Mouse (Mus musculus): ENCODE results near the gene Olfr251. TPM values are rescaled to one million over a fixed set of nuclear protein-coding genes. Genes with fewer than 3 reads are reported as not detected.
"Not testable (repeated sequence)": the region's sequence is repeated elsewhere in the genome, so short reads cannot be mapped to it uniquely, and the experiment has no call there.

Gene Olfr251
- not detected in 2 replicates for polyA plus RNA-seq (2014; fragmentation: Nextera tagmentation; extraction: Ambion mirVana)

GRCm38 (mm10) chr9:38376786-38377185 is at the start of gene Olfr251:
Gene Olfr251, plus strand, starts transcription at chr9:38377086.
- Histone ChIP-seq H3K27me3 (ENCODE audit: control insufficient read depth, insufficient read depth, low read length) (no peaks in the 10 kb centered on the region), H3K4me3 (ENCODE audit: low read depth, low read length) (no peak within 1 kb of the TSS), H3K9ac (replicated peaks; ENCODE audit: low read depth, low read length) (no peak within 1 kb of the TSS), H3K4me2 (replicated peaks; ENCODE audit: low read depth, low read length) (no peak within 1 kb of the TSS), H3K4me1 (ENCODE audit: control insufficient read depth, insufficient read depth, low read length) (no peaks in the 10 kb centered on the region), H3K9me3 (ENCODE audit: control insufficient read depth, low read depth, low read length) (no peaks in the 10 kb centered on the region), H3K36me3 (ENCODE audit: control insufficient read depth, insufficient read depth, low read length) (no peaks in the 10 kb centered on the region), H3K27ac (ENCODE audit: low read length) (no peak within 1 kb of the TSS)
- ATAC-seq (ENCODE audit: insufficient number of reproducible peaks, insufficient read depth, low FRiP score, low read depth) = no peak
- 53% methylated on average over 2 of the region's 2 CpGs for WGBS

DNA sequence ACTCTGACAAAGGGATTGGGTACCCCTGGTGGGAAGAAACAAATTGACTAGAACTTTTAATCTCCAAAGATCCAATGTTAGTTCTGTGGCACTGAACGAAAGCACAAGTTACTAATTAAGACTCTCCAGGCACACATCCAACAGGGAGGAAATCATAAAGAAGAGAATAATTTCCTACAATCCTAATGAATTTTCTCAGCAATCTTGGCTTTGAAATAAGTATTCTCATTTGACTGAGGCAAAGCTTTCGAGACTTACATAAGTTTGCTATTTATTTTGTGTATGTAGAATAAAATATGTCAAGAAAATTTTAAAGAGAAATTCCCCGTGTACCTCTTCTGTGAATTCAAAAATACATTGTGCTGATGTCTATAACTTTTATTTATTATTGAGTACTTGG is 48.1 kb upstream of the Olfr251 start, which contains the start of gene Olfr25:
Gene Olfr25, plus strand, starts transcription at position 301 of the 400 bp plus-strand sequence.
- Histone ChIP-seq H3K4me1 (ENCODE audit: control insufficient read depth, insufficient read depth, low read length) (no peaks in the 10 kb centered on the region), H3K9me3 (ENCODE audit: control insufficient read depth, low read depth, low read length) (no peaks in the 10 kb centered on the region), H3K27me3 (ENCODE audit: control insufficient read depth, insufficient read depth, low read length) (no peaks in the 10 kb centered on the region), H3K27ac (ENCODE audit: low read length) (no peak within 1 kb of the TSS), H3K4me2 (replicated peaks; ENCODE audit: low read depth, low read length) (no peak within 1 kb of the TSS), H3K9ac (replicated peaks; ENCODE audit: low read depth, low read length) (no peak within 1 kb of the TSS), H3K36me3 (ENCODE audit: control insufficient read depth, insufficient read depth, low read length) (no peaks in the 10 kb centered on the region), H3K4me3 (ENCODE audit: low read depth, low read length) (no peak within 1 kb of the TSS)
- WGBS = 83% methylated on average over 3 of the region's 3 CpGs
- ATAC-seq (ENCODE audit: insufficient number of reproducible peaks, insufficient read depth, low FRiP score, low read depth) = no peak

- H3K4me1 ChIP-seq (ENCODE audit: control insufficient read depth, insufficient read depth, low read length) = no peaks in the 10 kb centered on the region
- H3K4me3 ChIP-seq (ENCODE audit: low read depth, low read length) = no peak within 1 kb of the TSS
- 96% methylated on average over 4 of the region's 4 CpGs for WGBS
- H3K36me3 ChIP-seq (ENCODE audit: control insufficient read depth, insufficient read depth, low read length) = no peaks in the 10 kb centered on the region
- H3K4me2 ChIP-seq (replicated peaks; ENCODE audit: low read depth, low read length) = no peak within 1 kb of the TSS
- H3K27me3 ChIP-seq (ENCODE audit: control insufficient read depth, insufficient read depth, low read length) = no peaks in the 10 kb centered on the region
- no peak within 1 kb of the TSS for H3K9ac ChIP-seq (replicated peaks; ENCODE audit: low read depth, low read length)
- no peak for ATAC-seq (ENCODE audit: insufficient number of reproducible peaks, insufficient read depth, low FRiP score, low read depth)
- no peak within 1 kb of the TSS for H3K27ac ChIP-seq (ENCODE audit: low read length)
- no peaks in the 10 kb centered on the region for H3K9me3 ChIP-seq (ENCODE audit: control insufficient read depth, low read depth, low read length)
Observed at GRCm38 (mm10) chr9:38348111-38348510, 28.8 kb upstream of the Olfr251 start, which contains the start of gene Olfr898. Gene Olfr898, plus strand, starts transcription at chr9:38348411.

GRCm38 (mm10) chr9:38366596-38366995 is 10.3 kb upstream of the Olfr251 start, which contains the start of gene Olfr250:
Gene Olfr250, plus strand, starts transcription at chr9:38366896.
- no peak for ATAC-seq (ENCODE audit: insufficient number of reproducible peaks, insufficient read depth, low FRiP score, low read depth)
- H3K9ac ChIP-seq (replicated peaks; ENCODE audit: low read depth, low read length) = no peak within 1 kb of the TSS
- WGBS = 94% methylated on average over 2 of the region's 2 CpGs

DNA sequence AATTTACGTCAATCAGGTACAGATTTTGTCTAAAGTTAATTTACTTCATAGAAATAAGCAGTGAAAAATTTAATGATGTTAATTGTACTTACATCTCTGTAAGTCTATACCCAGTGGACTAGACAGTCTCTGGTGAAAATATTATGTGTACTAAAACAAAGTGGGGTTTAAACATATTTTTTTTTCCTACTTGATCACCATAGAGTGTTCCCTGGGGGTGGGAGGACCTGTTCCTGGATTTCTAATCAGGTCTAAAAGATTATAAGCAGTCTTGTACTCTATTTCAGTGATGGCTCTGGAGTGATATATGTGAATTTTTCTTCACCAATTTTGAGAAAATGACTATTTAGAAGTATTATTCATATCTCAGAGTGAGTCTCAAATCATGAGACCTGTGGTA is 24.5 kb downstream of the Olfr251 start, which contains the start of gene Olfr147:
Gene Olfr147, plus strand, starts transcription at position 301 of the 400 bp plus-strand sequence.
- Histone ChIP-seq H3K4me3 (ENCODE audit: low read depth, low read length) (no peak within 1 kb of the TSS), H3K4me2 (replicated peaks; ENCODE audit: low read depth, low read length) (no peak within 1 kb of the TSS), H3K9me3 (ENCODE audit: control insufficient read depth, low read depth, low read length) (no peaks in the 10 kb centered on the region), H3K27me3 (ENCODE audit: control insufficient read depth, insufficient read depth, low read length) (no peaks in the 10 kb centered on the region), H3K27ac (ENCODE audit: low read length) (no peak within 1 kb of the TSS), H3K4me1 (ENCODE audit: control insufficient read depth, insufficient read depth, low read length) (no peaks in the 10 kb centered on the region), H3K36me3 (ENCODE audit: control insufficient read depth, insufficient read depth, low read length) (no peaks in the 10 kb centered on the region), H3K9ac (replicated peaks; ENCODE audit: low read depth, low read length) (no peak within 1 kb of the TSS)
- no peak for ATAC-seq (ENCODE audit: insufficient number of reproducible peaks, insufficient read depth, low FRiP score, low read depth)
- 76% methylated on average over 1 of the region's 1 CpGs for WGBS

More at GRCm38 (mm10) chr9:38366596-38366995, 10.3 kb upstream of the Olfr251 start, which contains the start of gene Olfr250:
- Histone ChIP-seq H3K4me2 (replicated peaks; ENCODE audit: low read depth, low read length) (no peak within 1 kb of the TSS), H3K4me3 (ENCODE audit: low read depth, low read length) (no peak within 1 kb of the TSS), H3K36me3 (ENCODE audit: control insufficient read depth, insufficient read depth, low read length) (no peaks in the 10 kb centered on the region), H3K9me3 (ENCODE audit: control insufficient read depth, low read depth, low read length) (no peaks in the 10 kb centered on the region), H3K27ac (ENCODE audit: low read length) (no peak within 1 kb of the TSS), H3K27me3 (ENCODE audit: control insufficient read depth, insufficient read depth, low read length) (no peaks in the 10 kb centered on the region), H3K4me1 (ENCODE audit: control insufficient read depth, insufficient read depth, low read length) (no peaks in the 10 kb centered on the region)

- H3K27me3 ChIP-seq (ENCODE audit: control insufficient read depth, insufficient read depth, low read length); H3K9me3 ChIP-seq (ENCODE audit: control insufficient read depth, low read depth, low read length); ATAC-seq (ENCODE audit: insufficient number of reproducible peaks, insufficient read depth, low FRiP score, low read depth); H3K4me2 ChIP-seq (replicated peaks; ENCODE audit: low read depth, low read length); H3K27ac ChIP-seq (ENCODE audit: low read length); H3K9ac ChIP-seq (replicated peaks; ENCODE audit: low read depth, low read length); H3K4me3 ChIP-seq (ENCODE audit: low read depth, low read length); H3K36me3 ChIP-seq (ENCODE audit: control insufficient read depth, insufficient read depth, low read length); H3K4me1 ChIP-seq (ENCODE audit: control insufficient read depth, insufficient read depth, low read length): not testable (repeated sequence)
- 86% methylated on average over 3 of the region's 3 CpGs for WGBS
Observed at GRCm38 (mm10) chr9:38407502-38407901, 30.6 kb downstream of the Olfr251 start.

DNA sequence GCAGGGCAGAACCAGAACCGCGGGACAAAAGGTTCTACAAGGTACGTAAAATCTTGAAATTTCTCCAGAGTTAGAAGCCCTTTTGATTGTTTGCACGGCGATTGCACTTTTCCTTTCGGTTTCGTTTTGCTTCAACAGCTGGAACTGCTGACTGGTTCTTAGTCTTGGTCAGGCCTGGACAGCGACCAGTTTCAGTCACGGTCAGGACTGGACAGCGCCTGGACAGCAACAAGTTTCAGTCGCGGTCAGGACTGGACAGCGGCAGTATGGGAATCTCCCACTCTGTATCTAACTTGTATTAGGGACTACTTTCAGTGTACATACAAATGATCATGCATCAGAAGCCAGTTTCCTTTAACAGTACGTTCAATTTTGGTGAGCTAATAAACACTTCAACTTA is 36.6 kb downstream of the Olfr251 start:
- H3K4me1 ChIP-seq (ENCODE audit: control insufficient read depth, insufficient read depth, low read length); H3K4me3 ChIP-seq (ENCODE audit: low read depth, low read length); H3K27ac ChIP-seq (ENCODE audit: low read length); H3K4me2 ChIP-seq (replicated peaks; ENCODE audit: low read depth, low read length); ATAC-seq (ENCODE audit: insufficient number of reproducible peaks, insufficient read depth, low FRiP score, low read depth); H3K36me3 ChIP-seq (ENCODE audit: control insufficient read depth, insufficient read depth, low read length); H3K9me3 ChIP-seq (ENCODE audit: control insufficient read depth, low read depth, low read length); H3K9ac ChIP-seq (replicated peaks; ENCODE audit: low read depth, low read length); H3K27me3 ChIP-seq (ENCODE audit: control insufficient read depth, insufficient read depth, low read length): not testable (repeated sequence)
- WGBS = 91% methylated on average over 14 of the region's 14 CpGs

- ATAC-seq (ENCODE audit: insufficient number of reproducible peaks, insufficient read depth, low FRiP score, low read depth) = no peak
- no peaks in the 10 kb centered on the region for H3K27me3 ChIP-seq (ENCODE audit: control insufficient read depth, insufficient read depth, low read length)
- H3K9ac ChIP-seq (replicated peaks; ENCODE audit: low read depth, low read length) = no peak overlapping the region
- no peaks in the 10 kb centered on the region for H3K36me3 ChIP-seq (ENCODE audit: control insufficient read depth, insufficient read depth, low read length)
- H3K27ac ChIP-seq (ENCODE audit: low read length) = no peak overlapping the region
- no peaks in the 10 kb centered on the region for H3K9me3 ChIP-seq (ENCODE audit: control insufficient read depth, low read depth, low read length)
- no peak overlapping the region for H3K4me3 ChIP-seq (ENCODE audit: low read depth, low read length)
- no peaks in the 10 kb centered on the region for H3K4me1 ChIP-seq (ENCODE audit: control insufficient read depth, insufficient read depth, low read length)
- no peak overlapping the region for H3K4me2 ChIP-seq (replicated peaks; ENCODE audit: low read depth, low read length)
Observed at GRCm38 (mm10) chr9:38423801-38424200, 46.9 kb downstream of the Olfr251 start.

- no peaks in the 10 kb centered on the region for H3K9me3 ChIP-seq (ENCODE audit: control insufficient read depth, low read depth, low read length)
- H3K27me3 ChIP-seq (ENCODE audit: control insufficient read depth, insufficient read depth, low read length) = no peaks in the 10 kb centered on the region
- H3K9ac ChIP-seq (replicated peaks; ENCODE audit: low read depth, low read length) = no peak overlapping the region
- H3K4me1 ChIP-seq (ENCODE audit: control insufficient read depth, insufficient read depth, low read length) = no peaks in the 10 kb centered on the region
- no peaks in the 10 kb centered on the region for H3K36me3 ChIP-seq (ENCODE audit: control insufficient read depth, insufficient read depth, low read length)
- 52% methylated on average over 1 of the region's 1 CpGs for WGBS
- H3K4me3 ChIP-seq (ENCODE audit: low read depth, low read length) = no peak overlapping the region
- H3K27ac ChIP-seq (ENCODE audit: low read length) = no peak overlapping the region
- no peak for ATAC-seq (ENCODE audit: insufficient number of reproducible peaks, insufficient read depth, low FRiP score, low read depth)
- no peak overlapping the region for H3K4me2 ChIP-seq (replicated peaks; ENCODE audit: low read depth, low read length)
Observed at GRCm38 (mm10) chr9:38427026-38427425, 50.1 kb downstream of the Olfr251 start.

All from stomach, embryonic 14.5 days (tissue).